In the genomic region with DNA sequence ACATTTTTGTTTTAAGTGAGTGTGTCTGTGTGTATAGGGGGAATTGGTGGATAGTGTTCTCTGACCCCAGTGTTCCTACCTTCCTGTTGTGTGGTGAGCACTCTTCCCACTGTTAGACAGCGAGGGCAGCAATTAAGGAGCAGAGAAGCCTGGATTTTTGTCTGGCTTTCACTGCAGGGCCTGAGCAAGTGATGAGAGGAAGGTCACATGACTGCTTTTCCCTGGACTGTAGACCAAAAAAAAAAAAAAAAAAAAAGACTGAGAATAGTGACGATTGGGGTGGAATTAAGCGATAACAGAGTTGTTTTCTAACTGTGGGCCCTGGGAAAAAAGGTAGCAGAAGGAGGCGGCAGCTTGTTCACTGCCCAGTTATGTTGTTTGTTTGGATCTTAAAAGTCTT, we compare ENCODE assay signal across 16 mouse cellular contexts. TPM values are rescaled to one million over a fixed set of nuclear protein-coding genes. Genes with fewer than 3 reads are reported as not detected.
A peak's percentile ranks its signal among the peaks of the same experiment; 100 is the strongest.
DNase-seq lines count a peak whose midpoint lies in the region; ATAC-seq and TF ChIP-seq lines count a peak whose summit lies in the region.
"Had no signal": no experiment of that assay in that cellular context is flagged by ENCODE, and none has a peak within 500 bp of the region (broad histone marks: within the 10 kb centered on the region; RNA-seq: fewer than 3 reads in every experiment).

No protein-coding gene starts in this region.

- TF ChIP-seq CTCF in midbrain, postnatal 0 days (IDR thresholded peaks at IDR 0.05) = no peak

- H3K4me2 ChIP-seq in hindbrain, embryonic 15.5 days = no peak overlapping the region
- H3K4me2 ChIP-seq in hindbrain, embryonic 14.5 days (replicated peaks) = no peak overlapping the region
- no peak overlapping the region for H3K4me2 ChIP-seq in midbrain, postnatal 0 days (ENCODE audit: low read depth, low read length, poor library complexity, severe bottlenecking)
- H3K4me2 ChIP-seq: embryonic facial prominence, embryonic 15.5 days had no signal

- H3K27ac ChIP-seq in hindbrain, embryonic 15.5 days (replicated peaks) = peak overlapping the region; percentile 39; the same call in 1 of the 2 replicates
- H3K27ac ChIP-seq in hindbrain, embryonic 14.5 days = no peak overlapping the region
- H3K27ac ChIP-seq in midbrain, postnatal 0 days (ENCODE audit: low read depth, low read length) = peak overlapping the region; percentile 21
- H3K27ac ChIP-seq: embryonic facial prominence, embryonic 15.5 days had no signal

- 32% methylated on average over 4 of the region's 4 CpGs for WGBS in hindbrain, embryonic 15.5 days
- WGBS in hindbrain, embryonic 14.5 days = 31% methylated on average over 4 of the region's 4 CpGs
- WGBS in midbrain, postnatal 0 days = 31% methylated on average over 4 of the region's 4 CpGs

- no peaks in the 10 kb centered on the region for H3K4me1 ChIP-seq in hindbrain, embryonic 15.5 days (replicated peaks)
- no peaks in the 10 kb centered on the region for H3K4me1 ChIP-seq in hindbrain, embryonic 14.5 days (replicated peaks; ENCODE audit: control insufficient read depth, insufficient read depth, low read length)
- H3K4me1 ChIP-seq in midbrain, postnatal 0 days (ENCODE audit: insufficient read depth, low read length) = no peaks in the 10 kb centered on the region
- H3K4me1 ChIP-seq: embryonic facial prominence, embryonic 15.5 days had no signal

- H3K9ac ChIP-seq in hindbrain, embryonic 15.5 days = no peak overlapping the region
- no peak overlapping the region for H3K9ac ChIP-seq in hindbrain, embryonic 14.5 days
- no peak overlapping the region; the same call in 1 of the 2 replicates for H3K9ac ChIP-seq in midbrain, postnatal 0 days (replicated peaks; ENCODE audit: low read length, poor library complexity, severe bottlenecking)
- H3K9ac ChIP-seq: embryonic facial prominence, embryonic 15.5 days had no signal

- no peak for ATAC-seq in hindbrain, embryonic 15.5 days (ENCODE audit: low FRiP score, low read depth)
- no peak for ATAC-seq in hindbrain, embryonic 14.5 days (ENCODE audit: low FRiP score)
- no peak for ATAC-seq in midbrain, postnatal 0 days (ENCODE audit: low FRiP score)
- ATAC-seq: inflammation-experienced regulatory T-cells, adult 6 months had no signal

- no peaks in the 10 kb centered on the region for H3K36me3 ChIP-seq in hindbrain, embryonic 15.5 days
- H3K36me3 ChIP-seq in hindbrain, embryonic 14.5 days (replicated peaks; ENCODE audit: control insufficient read depth, insufficient read depth) = no peaks in the 10 kb centered on the region
- no peaks in the 10 kb centered on the region for H3K36me3 ChIP-seq in midbrain, postnatal 0 days (ENCODE audit: insufficient read depth, low read length)
- H3K36me3 ChIP-seq: embryonic facial prominence, embryonic 15.5 days; G1E had no signal

- H3K9me3 ChIP-seq in hindbrain, embryonic 15.5 days = no peaks in the 10 kb centered on the region
- H3K9me3 ChIP-seq in hindbrain, embryonic 14.5 days (ENCODE audit: control insufficient read depth, low read length) = no peaks in the 10 kb centered on the region
- H3K9me3 ChIP-seq in midbrain, postnatal 0 days (ENCODE audit: low read length) = no peaks in the 10 kb centered on the region
- H3K9me3 ChIP-seq: embryonic facial prominence, embryonic 15.5 days; G1E had no signal

- H3K27me3 ChIP-seq in hindbrain, embryonic 15.5 days = no peaks in the 10 kb centered on the region
- H3K27me3 ChIP-seq in hindbrain, embryonic 14.5 days (ENCODE audit: control insufficient read depth, insufficient read depth, low read length) = no peaks in the 10 kb centered on the region
- no peaks in the 10 kb centered on the region for H3K27me3 ChIP-seq in midbrain, postnatal 0 days (ENCODE audit: insufficient read depth, low read length)
- H3K27me3 ChIP-seq: embryonic facial prominence, embryonic 15.5 days had no signal

- peak; percentile 44 for DNase-seq in embryo, embryonic 10 days (ENCODE audit: low spot score)
- no peak for DNase-seq in embryo, embryonic 9.5 days (ENCODE audit: extremely low spot score)
- no peak for DNase-seq in hindbrain, embryonic 14.5 days (ENCODE audit: low spot score)
- DNase-seq in embryo, embryonic 11 days = peak; percentile 28
- DNase-seq in midbrain, postnatal 0 days (ENCODE audit: low spot score) = no peak
- no peak for DNase-seq in layer of hippocampus, adult 8-10 months (ENCODE audit: low spot score in 2 of 2)
- no peak for DNase-seq in layer of hippocampus, adult 9-10 months (ENCODE audit: low spot score)
- DNase-seq: adrenal gland, postnatal 10 days; cerebellum, adult 11 months; layer of hippocampus, postnatal 36 days had no signal

- H3K4me3 ChIP-seq in hindbrain, embryonic 15.5 days = no peak overlapping the region
- no peak overlapping the region for H3K4me3 ChIP-seq in hindbrain, embryonic 14.5 days (replicated peaks; ENCODE audit: low read length)
- no peak overlapping the region for H3K4me3 ChIP-seq in midbrain, postnatal 0 days (ENCODE audit: low read depth, low read length)
- H3K4me3 ChIP-seq: embryonic facial prominence, embryonic 15.5 days had no signal

RNA-seq across cellular contexts. Expression of a gene that starts 6.2 kb away (rescaled TPM):
- 0.21 and 0.27 TPM in 2 replicates for polyA plus RNA-seq in hindbrain, embryonic 15.5 days (2015; fragmentation: Nextera tagmentation; extraction: Ambion mirVana)
- 0.30 and 0.47 TPM in 2 replicates for polyA plus RNA-seq in hindbrain, embryonic 14.5 days (2014; fragmentation: Nextera tagmentation; extraction: Ambion mirVana)
- 0.14 and 0.82 TPM in 2 replicates for total RNA-seq in midbrain, postnatal 0 days (2014; rRNA removed)
- polyA plus RNA-seq in midbrain, postnatal 0 days (2015; fragmentation: Nextera tagmentation; extraction: Ambion mirVana) = 0.98 and 1.4 TPM in 2 replicates
- not detected for total RNA-seq in layer of hippocampus, adult 8-10 months (2022)
- total RNA-seq: adrenal gland, postnatal 10 days; G1E; layer of hippocampus, postnatal 36 days; megakaryocyte, adult 5-6 weeks had no signal
- polyA plus RNA-seq: embryonic facial prominence, embryonic 15.5 days; G1E; inflammation-experienced regulatory T-cells, adult 6 months; liver, embryonic 16.5 days had no signal

RNA-seq across cellular contexts. Expression of a gene that starts 10.3 kb away (rescaled TPM):
- 0.08 and 0.09 TPM in 2 replicates for polyA plus RNA-seq in hindbrain, embryonic 15.5 days (2015; fragmentation: Nextera tagmentation; extraction: Ambion mirVana)
- 0.23 and 0.24 TPM in 2 replicates for polyA plus RNA-seq in hindbrain, embryonic 14.5 days (2014; fragmentation: Nextera tagmentation; extraction: Ambion mirVana)
- total RNA-seq in midbrain, postnatal 0 days (2014; rRNA removed) = 1.0 and 1.4 TPM in 2 replicates
- 0.09 and 0.16 TPM in 2 replicates for polyA plus RNA-seq in midbrain, postnatal 0 days (2015; fragmentation: Nextera tagmentation; extraction: Ambion mirVana)
- under 1 TPM in 2 of 4 experiments, not detected in 2; 0.16 to 0.35 TPM for total RNA-seq in layer of hippocampus, adult 8-10 months (2022)
- total RNA-seq: adrenal gland, postnatal 10 days; G1E had no signal
- polyA plus RNA-seq: G1E had no signal

RNA-seq across cellular contexts. Expression of a gene that starts 22.4 kb away (rescaled TPM):
- polyA plus RNA-seq in hindbrain, embryonic 15.5 days (2015; fragmentation: Nextera tagmentation; extraction: Ambion mirVana) = 14.6 and 14.9 TPM in 2 replicates
- polyA plus RNA-seq in hindbrain, embryonic 14.5 days (2014; fragmentation: Nextera tagmentation; extraction: Ambion mirVana) = 11.6 and 12.8 TPM in 2 replicates
- total RNA-seq in midbrain, postnatal 0 days (2014; rRNA removed) = 6.5 and 6.7 TPM in 2 replicates
- 13.1 and 13.5 TPM in 2 replicates for polyA plus RNA-seq in midbrain, postnatal 0 days (2015; fragmentation: Nextera tagmentation; extraction: Ambion mirVana)
- 10 to 100 TPM in 2 of 4 experiments, 1 to 10 TPM in 2; 8.1 to 10.5 (median 9.8) TPM for total RNA-seq in layer of hippocampus, adult 8-10 months (2022)

RNA-seq across cellular contexts. Expression of a gene that starts 31.6 kb away (rescaled TPM):
- 43.3 and 44.1 TPM in 2 replicates for polyA plus RNA-seq in hindbrain, embryonic 15.5 days (2015; fragmentation: Nextera tagmentation; extraction: Ambion mirVana)
- 33.4 and 41.5 TPM in 2 replicates for polyA plus RNA-seq in hindbrain, embryonic 14.5 days (2014; fragmentation: Nextera tagmentation; extraction: Ambion mirVana)
- 281 and 298 TPM in 2 replicates for total RNA-seq in midbrain, postnatal 0 days (2014; rRNA removed)
- 37.8 and 38.1 TPM in 2 replicates for polyA plus RNA-seq in midbrain, postnatal 0 days (2015; fragmentation: Nextera tagmentation; extraction: Ambion mirVana)
- 100 to 1,000 TPM; 188 to 216 (median 197) TPM for total RNA-seq in layer of hippocampus, adult 8-10 months (2022)

RNA-seq across cellular contexts. Expression of a gene that starts 44.9 kb away (rescaled TPM):
- polyA plus RNA-seq in hindbrain, embryonic 15.5 days (2015; fragmentation: Nextera tagmentation; extraction: Ambion mirVana) = 45.6 and 46.2 TPM in 2 replicates
- polyA plus RNA-seq in hindbrain, embryonic 14.5 days (2014; fragmentation: Nextera tagmentation; extraction: Ambion mirVana) = 37.0 and 44.8 TPM in 2 replicates
- 21.3 and 22.9 TPM in 2 replicates for total RNA-seq in midbrain, postnatal 0 days (2014; rRNA removed)
- 39.2 and 39.3 TPM in 2 replicates for polyA plus RNA-seq in midbrain, postnatal 0 days (2015; fragmentation: Nextera tagmentation; extraction: Ambion mirVana)
- total RNA-seq in layer of hippocampus, adult 8-10 months (2022) = 10 to 100 TPM; 48.5 to 57.8 (median 54.0) TPM

Comparison
In these comparisons a context has a peak if more than half of its experiments do, and no peak if none do; other contexts are left out.
1. DNase-seq: peak in embryo, embryonic 10 days (single experiment) and embryo, embryonic 11 days (single experiment); none in embryo, embryonic 9.5 days (single experiment), hindbrain, embryonic 14.5 days (single experiment), midbrain, postnatal 0 days (single experiment), layer of hippocampus, adult 8-10 months (0 of 2) and layer of hippocampus, adult 9-10 months (single experiment).